Mouse (Mus musculus): ENCODE results near the gene Sh3bp1. TPM values are rescaled to one million over a fixed set of nuclear protein-coding genes. Genes with fewer than 3 reads are reported as not detected.

Sh3bp1 gene
- 39.5 and 42.2 TPM in 2 replicates for polyA plus RNA-seq (2012; rRNA removed)

GRCm38 (mm10) chr15:78899740-78900584 lies at the start of gene Sh3bp1:
Sh3bp1 (plus strand) TSS chr15:78899768.
- peak; percentile 42; the same call in 1 of the 2 replicates for TF ChIP-seq POLR2A (IDR thresholded peaks at IDR 0.05; ENCODE audit: extremely low read depth, insufficient read depth, low read length)
- no peak for TF ChIP-seq CTCF (IDR thresholded peaks at IDR 0.05; ENCODE audit: extremely low read depth, insufficient read depth, low read length)
- Histone ChIP-seq H3K4me1 (ENCODE audit: control insufficient read depth, insufficient read depth, low read length) (peaks cover 2% of the 10 kb centered on the region; the same call in 1 of the 2 replicates), H3K4me3 (ENCODE audit: insufficient read depth, low read length) (peak within 1 kb of the TSS; percentile 98), H3K27ac (ENCODE audit: insufficient read depth, low read length) (peak within 1 kb of the TSS; percentile 83)

- TF ChIP-seq CTCF (IDR thresholded peaks at IDR 0.05; ENCODE audit: extremely low read depth, insufficient read depth, low read length), result no peak
- TF ChIP-seq POLR2A (IDR thresholded peaks at IDR 0.05; ENCODE audit: extremely low read depth, insufficient read depth, low read length), result no peak
- Histone ChIP-seq H3K4me1 (ENCODE audit: control insufficient read depth, insufficient read depth, low read length) (no peaks in the 10 kb centered on the region), H3K4me3 (ENCODE audit: insufficient read depth, low read length) (no peak overlapping the region), H3K27ac (ENCODE audit: insufficient read depth, low read length) (peak overlapping the region; percentile 67)
Observed at GRCm38 (mm10) chr15:78850059-78850824, 49.3 kb upstream of the Sh3bp1 start.

GRCm38 (mm10) chr15:78850944-78851343 lies 48.6 kb upstream of the Sh3bp1 start:
- TF ChIP-seq CTCF (IDR thresholded peaks at IDR 0.05; ENCODE audit: extremely low read depth, insufficient read depth, low read length) (no peak), POLR2A (IDR thresholded peaks at IDR 0.05; ENCODE audit: extremely low read depth, insufficient read depth, low read length) (no peak)
- Histone ChIP-seq H3K4me1 (ENCODE audit: control insufficient read depth, insufficient read depth, low read length) (no peaks in the 10 kb centered on the region), H3K4me3 (ENCODE audit: insufficient read depth, low read length) (no peak overlapping the region), H3K27ac (ENCODE audit: insufficient read depth, low read length) (no peak overlapping the region; the same call in 1 of the 2 replicates)

GRCm38 (mm10) chr15:78851505-78852153 lies 47.9 kb upstream of the Sh3bp1 start:
- H3K27ac ChIP-seq (ENCODE audit: insufficient read depth, low read length), result no peak overlapping the region
- H3K4me3 ChIP-seq (ENCODE audit: insufficient read depth, low read length), result no peak overlapping the region
- no peaks in the 10 kb centered on the region for H3K4me1 ChIP-seq (ENCODE audit: control insufficient read depth, insufficient read depth, low read length)
- peak; percentile 79 for TF ChIP-seq CTCF (IDR thresholded peaks at IDR 0.05; ENCODE audit: extremely low read depth, insufficient read depth, low read length)
- no peak for TF ChIP-seq POLR2A (IDR thresholded peaks at IDR 0.05; ENCODE audit: extremely low read depth, insufficient read depth, low read length)

- Histone ChIP-seq H3K27ac (ENCODE audit: insufficient read depth, low read length) (no peak within 1 kb of the TSS), H3K4me1 (ENCODE audit: control insufficient read depth, insufficient read depth, low read length) (no peaks in the 10 kb centered on the region), H3K4me3 (ENCODE audit: insufficient read depth, low read length) (no peak within 1 kb of the TSS)
- TF ChIP-seq POLR2A (IDR thresholded peaks at IDR 0.05; ENCODE audit: extremely low read depth, insufficient read depth, low read length), result no peak
- TF ChIP-seq CTCF (IDR thresholded peaks at IDR 0.05; ENCODE audit: extremely low read depth, insufficient read depth, low read length), result no peak
Observed at GRCm38 (mm10) chr15:78855303-78855965, 44.1 kb upstream of the Sh3bp1 start, which contains the start of gene Lgals2. Lgals2 (minus strand) TSS chr15:78855529.

GRCm38 (mm10) chr15:78857009-78857408 lies 42.6 kb upstream of the Sh3bp1 start:
- Histone ChIP-seq H3K4me3 (ENCODE audit: insufficient read depth, low read length) (no peak overlapping the region), H3K4me1 (ENCODE audit: control insufficient read depth, insufficient read depth, low read length) (no peaks in the 10 kb centered on the region), H3K27ac (ENCODE audit: insufficient read depth, low read length) (no peak overlapping the region)
- no peak for TF ChIP-seq CTCF (IDR thresholded peaks at IDR 0.05; ENCODE audit: extremely low read depth, insufficient read depth, low read length)
- no peak for TF ChIP-seq POLR2A (IDR thresholded peaks at IDR 0.05; ENCODE audit: extremely low read depth, insufficient read depth, low read length)

- H3K4me1 ChIP-seq (ENCODE audit: control insufficient read depth, insufficient read depth, low read length), result no peaks in the 10 kb centered on the region
- H3K27ac ChIP-seq (ENCODE audit: insufficient read depth, low read length), result no peak overlapping the region
- H3K4me3 ChIP-seq (ENCODE audit: insufficient read depth, low read length), result no peak overlapping the region
- no peak for TF ChIP-seq CTCF (IDR thresholded peaks at IDR 0.05; ENCODE audit: extremely low read depth, insufficient read depth, low read length)
- no peak for TF ChIP-seq POLR2A (IDR thresholded peaks at IDR 0.05; ENCODE audit: extremely low read depth, insufficient read depth, low read length)
Observed at GRCm38 (mm10) chr15:78859311-78859710, 40.3 kb upstream of the Sh3bp1 start.

GRCm38 (mm10) chr15:78859714-78860113 lies 39.9 kb upstream of the Sh3bp1 start:
- no peaks in the 10 kb centered on the region for H3K4me1 ChIP-seq (ENCODE audit: control insufficient read depth, insufficient read depth, low read length)
- TF ChIP-seq POLR2A (IDR thresholded peaks at IDR 0.05; ENCODE audit: extremely low read depth, insufficient read depth, low read length) (no peak), CTCF (IDR thresholded peaks at IDR 0.05; ENCODE audit: extremely low read depth, insufficient read depth, low read length) (no peak)
- no peak overlapping the region for H3K27ac ChIP-seq (ENCODE audit: insufficient read depth, low read length)
- H3K4me3 ChIP-seq (ENCODE audit: insufficient read depth, low read length), result no peak overlapping the region

GRCm38 (mm10) chr15:78862280-78862679 lies 37.3 kb upstream of the Sh3bp1 start:
- TF ChIP-seq CTCF (IDR thresholded peaks at IDR 0.05; ENCODE audit: extremely low read depth, insufficient read depth, low read length) (no peak), POLR2A (IDR thresholded peaks at IDR 0.05; ENCODE audit: extremely low read depth, insufficient read depth, low read length) (no peak)

More at GRCm38 (mm10) chr15:78862280-78862679, 37.3 kb upstream of the Sh3bp1 start:
- Histone ChIP-seq H3K27ac (ENCODE audit: insufficient read depth, low read length) (no peak overlapping the region), H3K4me3 (ENCODE audit: insufficient read depth, low read length) (no peak overlapping the region), H3K4me1 (ENCODE audit: control insufficient read depth, insufficient read depth, low read length) (no peaks in the 10 kb centered on the region)
